Mouse (Mus musculus): ENCODE measurements around the gene Nufip2. TPM values are rescaled to one million over a fixed set of nuclear protein-coding genes. Genes with fewer than 3 reads are reported as not detected.
A peak's percentile ranks its signal among the peaks of the same experiment; 100 is the strongest.

Nufip2 gene
- total and polyA plus RNA-seq, 3 experiments: 24.7 to 56.1 (median 50.5) TPM

DNA sequence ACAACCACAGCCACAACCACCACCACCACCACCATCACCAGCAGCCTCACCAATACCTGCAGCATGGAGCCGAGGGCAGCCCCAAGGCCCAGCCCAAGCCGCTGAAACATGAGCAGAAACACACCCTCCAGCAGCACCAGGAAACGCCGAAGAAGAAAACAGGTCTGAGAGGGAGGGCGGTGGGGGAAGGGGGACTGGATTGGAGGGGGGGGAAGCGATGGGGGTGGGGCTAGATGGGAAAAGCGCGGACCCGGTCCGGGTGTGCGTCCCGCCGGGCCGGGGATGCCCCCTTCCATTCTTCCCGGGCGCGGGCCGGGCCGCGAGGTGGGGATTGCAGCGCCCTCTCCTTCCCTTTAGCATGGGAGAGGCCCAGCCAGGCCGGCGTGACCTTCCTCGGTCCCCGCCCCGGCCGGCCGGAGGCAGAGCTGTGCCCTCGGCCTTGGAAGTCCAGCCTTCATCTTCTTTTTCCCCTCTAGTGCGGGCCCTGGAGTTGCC is 438 bp downstream of the Nufip2 start (continued):
- TF ChIP-seq GABPA (IDR thresholded peaks at IDR 0.05; ENCODE audit: low read depth, low read length) (no peak), ETS1 (IDR thresholded peaks at IDR 0.05; ENCODE audit: low read depth, low read length) (no peak), KAT2A (conservative IDR thresholded peaks at IDR 0.05; ENCODE audit: low read depth, low read length) (no peak), CTCF (IDR thresholded peaks at IDR 0.05 in 2 of 3, conservative IDR thresholded peaks at IDR 0.05 in 1 of 3; ENCODE audit: control insufficient read depth in 1 of 3, insufficient read depth in 1 of 3, low read depth in 2 of 3, low read length in 3 of 3, poor library complexity in 1 of 3, severe bottlenecking in 1 of 3) (no peak), POLR2A (IDR thresholded peaks at IDR 0.05; ENCODE audit: control insufficient read depth in 1 of 2, insufficient read depth in 1 of 2, low read depth in 1 of 2, low read length in 2 of 2, poor library complexity in 1 of 2) (no peak), MYC (IDR thresholded peaks at IDR 0.05; ENCODE audit: low read depth, low read length) (0 out of 2 replicates have a peak, but pooled peaks have one; percentile 24), EP300 (IDR thresholded peaks at IDR 0.05; ENCODE audit: low read depth in 1 of 2, low read length in 2 of 2) (no peak), TBP (IDR thresholded peaks at IDR 0.05; ENCODE audit: low read depth, low read length) (no peak)

DNA sequence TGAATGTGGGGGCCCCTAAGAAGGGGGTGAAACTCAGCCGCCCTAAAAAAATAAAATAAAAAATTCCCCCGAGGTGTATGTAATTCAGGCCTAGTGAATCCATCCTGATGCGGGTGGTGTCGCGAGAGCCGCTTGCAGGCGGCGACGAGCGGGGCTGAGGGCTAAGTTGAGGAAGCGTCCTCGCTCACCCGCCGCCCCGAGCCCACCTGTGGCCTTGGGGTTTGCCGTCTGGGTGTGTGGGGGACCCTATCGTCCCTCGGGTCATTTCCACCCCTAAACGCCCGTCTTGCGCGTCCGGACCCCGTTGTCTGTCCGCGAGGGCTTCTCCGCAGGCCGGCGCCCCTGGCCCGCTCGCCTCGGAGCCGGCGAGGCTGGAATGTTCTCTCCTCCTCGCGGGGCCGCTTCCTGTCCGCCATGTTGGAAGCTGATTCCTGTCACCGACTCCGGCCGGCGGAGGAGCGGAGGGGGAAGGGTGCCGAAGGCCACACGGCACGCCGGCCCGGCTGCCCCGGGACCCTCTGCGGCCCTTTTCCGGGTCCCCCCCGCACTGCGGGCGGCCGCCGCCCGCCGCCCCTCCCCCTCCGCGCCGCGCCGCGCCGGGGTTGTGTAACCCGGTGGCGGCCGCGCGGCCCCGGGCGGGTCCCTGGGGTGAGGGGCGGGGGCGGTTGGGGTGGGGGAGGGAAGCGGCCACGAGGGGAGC is 1.0 kb downstream of the Nufip2 start:
- no peaks in the 10 kb centered on the region for H3K9me3 ChIP-seq (replicated peaks; ENCODE audit: insufficient read depth, low read length)
- H3K27me3 ChIP-seq (ENCODE audit: control insufficient read depth in 1 of 2, insufficient read depth in 2 of 2, low read length in 2 of 2): no peaks in the 10 kb centered on the region
- peaks cover 31 to 38% of the 10 kb centered on the region in 2 experiments for H3K36me3 ChIP-seq (ENCODE audit: control insufficient read depth in 1 of 2, insufficient read depth in 2 of 2, low read length in 2 of 2)
- peak; percentile 86 for DNase-seq (ENCODE audit: low read depth, low spot score)
- H3K4me1 ChIP-seq (ENCODE audit: control insufficient read depth in 1 of 2, insufficient read depth in 2 of 2, low read length in 2 of 2): peaks cover 9 to 16% of the 10 kb centered on the region in 2 experiments; a peak in 3 of 4 replicates
- H3K9ac ChIP-seq (ENCODE audit: control insufficient read depth, low read depth, low read length, poor library complexity, severe bottlenecking): peak overlapping the region; percentile 96
- H3K79me2 ChIP-seq (ENCODE audit: control insufficient read depth, insufficient read depth, low read length, poor library complexity): peaks cover 51% of the 10 kb centered on the region
- TF ChIP-seq UBTF (IDR thresholded peaks at IDR 0.05; ENCODE audit: borderline replicate concordance, insufficient read depth, low read depth, low read length) (0 out of 2 replicates have a peak, but pooled peaks have one; percentile 61), EP300 (IDR thresholded peaks at IDR 0.05; ENCODE audit: low read depth in 1 of 2, low read length in 2 of 2) (peak in 1 of 2 experiments; percentile 26; a peak in 1 of 4 replicates), ELF1 (IDR thresholded peaks at IDR 0.05; ENCODE audit: low read depth, low read length) (peak; percentile 25; the same call in 1 of the 2 replicates), POLR2AphosphoS2 (IDR thresholded peaks at IDR 0.05; ENCODE audit: low read length) (peak; percentile 20; the same call in 1 of the 2 replicates), CHD2 (IDR thresholded peaks at IDR 0.05; ENCODE audit: low read length) (peak; percentile 44), HCFC1 (IDR thresholded peaks at IDR 0.05; ENCODE audit: low read depth, low read length) (peak; percentile 53), ZNF384 (IDR thresholded peaks at IDR 0.05; ENCODE audit: low read depth, low read length) (no peak), POLR2A (IDR thresholded peaks at IDR 0.05; ENCODE audit: control insufficient read depth in 1 of 2, insufficient read depth in 1 of 2, low read depth in 1 of 2, low read length in 2 of 2, poor library complexity in 1 of 2) (peak; percentile 46 to 56; a peak in 2 of 4 replicates), ETS1 (IDR thresholded peaks at IDR 0.05; ENCODE audit: low read depth, low read length) (no peak), USF1 (IDR thresholded peaks at IDR 0.05; ENCODE audit: low read depth, low read length) (no peak), MXI1 (IDR thresholded peaks at IDR 0.05; ENCODE audit: low read depth, low read length) (0 out of 2 replicates have a peak, but pooled peaks have one; percentile 4), SIN3A (IDR thresholded peaks at IDR 0.05; ENCODE audit: low read length) (peak; percentile 56)
- H3K27ac ChIP-seq (ENCODE audit: control insufficient read depth, low read depth, low read length): peak overlapping the region; percentile 85
- H3K4me3 ChIP-seq (ENCODE audit: control insufficient read depth in 1 of 2, insufficient read depth in 1 of 2, low read depth in 2 of 2, low read length in 2 of 2): peak overlapping the region; percentile 87 to 99
